Comparison of ENCODE assay signal across 8 mouse cellular contexts in genomic region chr8:105788241-105788640, GRCm38 (mm10). TPM values are rescaled to one million over a fixed set of nuclear protein-coding genes. Genes with fewer than 3 reads are reported as not detected.
DNase-seq lines count a peak whose midpoint lies in the region; ATAC-seq lines count a peak whose summit lies in the region.

No protein-coding gene starts in this region.

- DNase-seq in cerebellum, adult 18-20 months: peak; percentile 27 to 36
- peak; percentile 35 to 40 for DNase-seq in left cerebral cortex, postnatal 14 days (ENCODE audit: low spot score in 2 of 2)
- no peak for DNase-seq in left cerebral cortex, adult 8-10 months (ENCODE audit: low spot score in 2 of 2)
- peak; percentile 57 for DNase-seq in adrenal gland, postnatal 25 days
- DNase-seq in hindlimb bud, embryonic 11.5 days (ENCODE audit: extremely low spot score, low read depth, low spot score): peak; percentile 39
- DNase-seq in thymus, postnatal 4 days: peak; percentile 87

- intact Hi-C loops in left cerebral cortex, postnatal 14 days (cut with DNase I): no loop called here

- ATAC-seq in cerebellum, adult (ENCODE audit: insufficient number of reproducible peaks, low FRiP score, low TSS enrichment): no peak
- peak; percentile 85 for ATAC-seq in megakaryocyte progenitor cell, adult 5-6 weeks (replicated peaks; ENCODE audit: poor library complexity)

RNA-seq across cellular contexts. Expression of gene Gfod2, which starts 29.8 kb away (rescaled TPM):
- total RNA-seq in left cerebral cortex, postnatal 14 days (2021): 10 to 100 TPM; 20.6 to 20.9 TPM
- 10 to 100 TPM; 14.5 to 21.4 (median 18.3) TPM for total RNA-seq in left cerebral cortex, adult 8-10 months (2022)
- 9.3 and 9.6 TPM in 2 replicates for total RNA-seq in adrenal gland, postnatal 25 days (2021)
- 0.74 and 1.0 TPM in 2 replicates for total RNA-seq in megakaryocyte progenitor cell, adult 5-6 weeks (2015)
- 1.4 and 4.2 TPM in 2 replicates for total RNA-seq in megakaryocyte progenitor cell, adult 5-6 weeks (2017)

RNA-seq across cellular contexts. Expression of gene Ranbp10, which starts 38.9 kb away (rescaled TPM):
- 10 to 100 TPM; 24.6 to 26.4 TPM for total RNA-seq in left cerebral cortex, postnatal 14 days (2021)
- total RNA-seq in left cerebral cortex, adult 8-10 months (2022): 10 to 100 TPM; 20.1 to 24.4 (median 22.4) TPM
- total RNA-seq in adrenal gland, postnatal 25 days (2021): 25.4 and 29.5 TPM in 2 replicates
- 12.6 and 13.2 TPM in 2 replicates for total RNA-seq in megakaryocyte progenitor cell, adult 5-6 weeks (2015)
- 7.7 and 9.2 TPM in 2 replicates for total RNA-seq in megakaryocyte progenitor cell, adult 5-6 weeks (2017)

RNA-seq across cellular contexts. Expression of gene Tsnaxip1, which starts 39.3 kb away (rescaled TPM):
- total RNA-seq in left cerebral cortex, postnatal 14 days (2021): under 1 TPM in 1 of 2 experiments, not detected in 1; 0.18 TPM
- under 1 TPM in 1 of 4 experiments, not detected in 3; 0.16 TPM for total RNA-seq in left cerebral cortex, adult 8-10 months (2022)
- total RNA-seq in adrenal gland, postnatal 25 days (2021): not detected in 2 replicates
- not detected in 2 replicates for total RNA-seq in megakaryocyte progenitor cell, adult 5-6 weeks (2015)
- not detected in 2 replicates for total RNA-seq in megakaryocyte progenitor cell, adult 5-6 weeks (2017)

Comparison
In these comparisons a context has a peak if more than half of its experiments do, and no peak if none do; other contexts are left out.
1. DNase-seq: peak in cerebellum, adult 18-20 months (2 of 2), left cerebral cortex, postnatal 14 days (2 of 2), adrenal gland, postnatal 25 days (single experiment), hindlimb bud, embryonic 11.5 days (single experiment) and thymus, postnatal 4 days (single experiment); none in left cerebral cortex, adult 8-10 months (0 of 2).